Mouse (Mus musculus): ENCODE results near the gene Patj.

DNA sequence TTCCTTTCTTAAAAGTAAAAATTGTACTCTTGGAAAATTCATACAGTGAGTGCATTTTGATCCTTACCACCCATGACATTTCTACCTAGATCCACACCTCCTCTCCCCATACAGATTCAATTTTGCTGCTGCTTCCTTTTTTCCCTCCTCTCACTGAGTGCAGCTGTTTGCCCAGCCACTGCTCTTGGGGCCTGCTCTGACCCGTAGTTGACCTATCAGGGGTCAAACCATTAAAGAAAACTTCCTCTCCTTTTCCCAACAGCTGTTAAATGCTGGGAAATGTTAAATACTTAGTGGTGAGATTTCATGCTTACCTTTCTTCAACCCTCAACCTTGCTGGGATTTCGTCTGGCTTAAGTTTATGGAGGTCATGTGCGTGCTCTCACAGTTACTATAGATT, 55.7 kb downstream of the Patj start:
- TF ChIP-seq REST (IDR thresholded peaks at IDR 0.05; ENCODE audit: insufficient read depth, insufficient read length), result no peak
- no peak for TF ChIP-seq POLR2AphosphoS2 (IDR thresholded peaks at IDR 0.05; ENCODE audit: insufficient read length, low read depth)
- no peak for TF ChIP-seq USF1 (IDR thresholded peaks at IDR 0.05; ENCODE audit: low read depth)
- no peak for TF ChIP-seq E2F4 (IDR thresholded peaks at IDR 0.05; ENCODE audit: insufficient read depth)
- peak in 1 of 3 experiments; percentile 50 for TF ChIP-seq MYOG (IDR thresholded peaks at IDR 0.05; ENCODE audit: control insufficient read depth in 1 of 3, insufficient read depth in 1 of 3, insufficient read length in 2 of 3, low read depth in 2 of 3)
- TF ChIP-seq POLR2A (IDR thresholded peaks at IDR 0.05; ENCODE audit: insufficient read length, low read depth), result no peak
- TF ChIP-seq MYOD1 (IDR thresholded peaks at IDR 0.05; ENCODE audit: control insufficient read depth in 1 of 3, insufficient read length in 2 of 3, low read depth in 2 of 3), result peak in 1 of 3 experiments; percentile 54
- no peak for TF ChIP-seq CEBPB (IDR thresholded peaks at IDR 0.05; ENCODE audit: insufficient read depth, poor library complexity, severe bottlenecking)
